Mouse (Mus musculus): Measurements from ENCODE around the gene Eaf2. TPM values are rescaled to one million over a fixed set of nuclear protein-coding genes. Genes with fewer than 3 reads are reported as not detected.

Eaf2 gene
- 0.06 TPM in 2 replicates for polyA plus RNA-seq (2012)

GRCm38 (mm10) chr16:36874583-36875275, at the start of gene Eaf2, which contains the start of gene Golgb1:
Gene Eaf2 (minus strand): TSS chr16:36875003.
Gene Golgb1 (plus strand): TSS chr16:36875140.

GRCm38 (mm10) chr16:36828054-36828786, 46.6 kb downstream of the Eaf2 start, which contains the start of gene Iqcb1:
Gene Iqcb1 (plus strand): TSS chr16:36828385.

GRCm38 (mm10) chr16:36784594-36785313, 90.0 kb downstream of the Eaf2 start, which contains the start of gene Slc15a2:
Gene Slc15a2 (minus strand): TSS chr16:36784962.

Other genes with a start within 250 kb of the Eaf2 start
- gene Cd86, start 208.9 kb downstream of the Eaf2 start, polyA plus RNA-seq (2012), result 0.28 and 0.30 TPM in 2 replicates
- 0.32 and 0.44 TPM in 2 replicates for gene Ildr1, start 181.0 kb downstream of the Eaf2 start, polyA plus RNA-seq (2012)
- 0.48 and 1.3 TPM in 2 replicates for gene Slc15a2, start 90.0 kb downstream of the Eaf2 start, polyA plus RNA-seq (2012)
- gene Iqcb1, start 46.6 kb downstream of the Eaf2 start, polyA plus RNA-seq (2012), result 2.1 and 4.8 TPM in 2 replicates
- gene Golgb1, start 137 bp upstream of the Eaf2 start, polyA plus RNA-seq (2012), result 9.5 and 13.7 TPM in 2 replicates
- gene Hcls1, start 60.0 kb upstream of the Eaf2 start, polyA plus RNA-seq (2012), result 129 and 152 TPM in 2 replicates
- 0.03 and 0.08 TPM in 2 replicates for gene Fbxo40, start 115.5 kb upstream of the Eaf2 start, polyA plus RNA-seq (2012)
- gene Polq, start 136.8 kb upstream of the Eaf2 start, polyA plus RNA-seq (2012), result 3.4 and 4.0 TPM in 2 replicates